Mouse (Mus musculus) heart, postnatal 14 days (tissue): ENCODE data around the gene Fnbp1l. TPM values are rescaled to one million over a fixed set of nuclear protein-coding genes. Genes with fewer than 3 reads are reported as not detected.

ENCODE experiments used
- DNase-seq, 2 experiments: peaks; one replicate each; pipeline ENCODE4 v3.0.0; 2021 to 2022
- intact Hi-C: fragments of 180-260 bp; cut with DNase I; formaldehyde crosslinking; loops from one replicate; pipeline ENCODE4 v1.15.1; 2025
- total RNA-seq, 2 experiments: library from RNA; stranded (reverse); gene quantifications; 2 replicates each; pipeline ENCODE4 v1.2.3; 2021

Gene Fnbp1l
- total RNA-seq, 2 experiments from 2014 or later = 28.6 to 32.8 TPM

GRCm38 (mm10) chr3:122612537-122612936 lies 7.0 kb downstream of the Fnbp1l start:
- DNase-seq = no peak
- intact Hi-C loops = no loop called here

GRCm38 (mm10) chr3:122611761-122612160 lies 7.8 kb downstream of the Fnbp1l start:
- no peak for DNase-seq
- intact Hi-C loops = no loop called here

GRCm38 (mm10) chr3:122606105-122606801 lies 13.3 kb downstream of the Fnbp1l start:
- no peak for DNase-seq
- intact Hi-C loops = no loop called here

DNA sequence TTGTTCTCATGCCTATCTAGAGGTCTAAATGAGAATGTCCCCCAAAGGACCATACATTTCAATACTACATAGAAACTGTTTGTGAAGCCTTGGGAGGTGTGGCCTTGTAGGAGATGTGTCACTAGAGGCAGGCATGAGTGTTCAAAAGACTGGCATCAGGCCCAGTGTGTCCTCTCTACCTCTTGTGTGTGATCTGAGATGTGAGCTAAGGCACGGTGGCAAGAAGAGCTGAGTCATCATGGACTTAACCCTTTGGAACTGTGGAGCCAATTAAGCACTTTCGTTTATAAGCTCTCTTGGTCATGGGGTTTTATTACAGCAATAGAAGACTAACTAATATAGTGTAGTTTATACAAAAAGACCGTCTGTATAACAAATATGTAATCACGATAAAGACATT lies 16.3 kb downstream of the Fnbp1l start:
- intact Hi-C loops = no loop called here
- DNase-seq = no peak

DNA sequence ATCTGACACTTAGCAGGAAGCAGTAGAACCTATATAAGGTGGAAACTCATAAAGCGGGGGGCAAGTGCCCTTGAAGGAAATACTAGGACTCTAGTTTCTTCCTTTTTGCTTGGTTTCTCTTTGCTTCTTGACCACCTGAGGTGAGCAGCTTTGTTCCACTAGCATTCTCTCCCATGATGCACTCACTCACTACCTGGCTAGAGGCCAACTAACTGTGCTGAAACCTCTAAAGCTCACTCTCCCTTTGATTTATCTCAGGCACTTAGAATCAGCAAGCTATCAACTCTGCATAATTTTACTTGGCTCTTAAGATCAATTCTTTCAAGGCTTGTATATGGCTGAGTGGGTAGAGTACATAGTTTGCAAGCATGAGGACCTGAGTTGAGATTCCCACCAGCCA lies 17.1 kb downstream of the Fnbp1l start:
- intact Hi-C loops = no loop called here
- DNase-seq = no peak

- DNase-seq = no peak
- intact Hi-C loops = no loop called here
Measured at GRCm38 (mm10) chr3:122599291-122599690, 20.2 kb downstream of the Fnbp1l start.

GRCm38 (mm10) chr3:122590804-122591203 lies 28.7 kb downstream of the Fnbp1l start:
- intact Hi-C loops = no loop called here
- DNase-seq = no peak

- intact Hi-C loops = no loop called here
- DNase-seq = no peak
Measured at GRCm38 (mm10) chr3:122590346-122590745, 29.2 kb downstream of the Fnbp1l start.

DNA sequence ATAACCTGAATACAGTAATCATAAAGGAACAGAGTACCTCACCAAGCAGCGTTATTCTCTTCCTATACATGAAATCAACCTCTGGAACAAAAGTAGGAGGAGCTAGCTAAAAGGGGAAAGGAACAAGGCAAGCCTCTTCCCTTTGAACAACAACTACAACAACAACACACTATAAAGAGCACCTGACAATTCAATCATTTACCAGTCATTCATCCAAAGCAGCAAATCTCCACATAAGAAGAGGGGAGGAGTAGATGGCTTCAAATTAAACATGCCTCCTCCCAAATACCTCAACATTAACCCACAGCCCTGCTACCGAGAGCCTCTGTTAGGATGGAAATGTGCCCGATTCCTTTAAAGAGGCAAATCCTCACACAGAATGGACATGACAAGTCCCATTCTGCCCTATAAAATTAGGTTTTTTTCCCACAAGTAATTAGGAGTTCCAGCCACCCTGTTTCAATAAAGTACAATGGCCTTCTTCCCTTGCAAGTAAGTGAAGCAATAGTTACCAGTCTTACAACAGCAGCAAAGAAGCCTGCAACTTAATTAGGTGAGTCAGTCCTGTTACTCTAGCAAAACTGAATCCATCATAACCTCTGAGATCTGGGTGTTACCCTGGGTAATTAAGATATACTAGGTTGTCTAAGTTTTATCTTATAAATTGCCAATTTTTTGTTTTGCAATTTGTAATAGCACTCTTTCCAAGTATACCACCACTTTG lies 32.4 kb downstream of the Fnbp1l start:
- DNase-seq = no peak
- intact Hi-C loops = no loop called here

GRCm38 (mm10) chr3:122577360-122577759 lies 42.2 kb downstream of the Fnbp1l start:
- no peak for DNase-seq
- intact Hi-C loops = no loop called here

DNA sequence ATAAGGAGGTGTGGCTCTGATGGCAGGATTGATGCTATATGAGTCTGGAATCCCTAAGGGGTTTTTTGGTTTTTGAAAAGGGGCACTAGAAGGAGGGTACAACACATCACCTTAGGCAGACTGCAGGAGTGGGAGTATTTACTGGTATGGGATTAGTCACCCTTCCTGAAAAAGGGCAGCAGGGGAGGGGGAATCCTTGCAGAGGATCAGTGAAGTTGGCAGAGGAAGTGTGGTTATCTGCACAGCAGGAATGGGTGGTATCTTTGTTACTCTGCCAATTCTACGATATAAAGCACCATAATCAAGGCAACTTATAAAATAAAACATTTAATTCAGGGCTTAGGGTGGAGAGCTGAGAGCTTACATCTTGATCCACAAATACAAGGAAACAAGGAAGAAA lies 44.6 kb downstream of the Fnbp1l start:
- intact Hi-C loops = loop anchor here (5.0 kb wide), 1 partner anchor 62 kb away; no protein-coding TSS in a partner anchor
- no peak for DNase-seq

GRCm38 (mm10) chr3:122573426-122574286 lies 45.9 kb downstream of the Fnbp1l start:
- intact Hi-C loops = loop anchor here (5.0 kb wide), 1 partner anchor 64 kb away; no protein-coding TSS in a partner anchor
- DNase-seq = no peak

DNA sequence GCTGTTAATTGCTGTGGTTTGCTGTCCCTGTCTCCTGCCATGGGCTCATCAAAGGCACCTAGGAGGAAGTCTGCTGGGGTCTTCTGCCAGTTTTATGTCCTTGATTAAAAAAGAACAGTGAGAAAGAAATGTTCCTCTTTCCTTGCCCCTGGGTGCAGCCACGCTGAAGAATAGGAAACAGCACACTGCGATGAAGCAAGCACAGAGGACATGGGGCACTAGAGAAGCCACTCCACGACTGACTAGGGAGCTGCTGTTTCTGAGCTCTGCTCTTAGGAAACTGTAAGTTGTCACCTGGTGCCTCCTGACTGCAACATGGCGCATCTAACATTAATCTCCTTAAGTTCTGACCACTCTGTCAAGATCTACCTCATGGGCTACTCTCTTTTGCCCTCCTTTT lies 53.0 kb downstream of the Fnbp1l start:
- no peak for DNase-seq
- intact Hi-C loops = no loop called here

DNA sequence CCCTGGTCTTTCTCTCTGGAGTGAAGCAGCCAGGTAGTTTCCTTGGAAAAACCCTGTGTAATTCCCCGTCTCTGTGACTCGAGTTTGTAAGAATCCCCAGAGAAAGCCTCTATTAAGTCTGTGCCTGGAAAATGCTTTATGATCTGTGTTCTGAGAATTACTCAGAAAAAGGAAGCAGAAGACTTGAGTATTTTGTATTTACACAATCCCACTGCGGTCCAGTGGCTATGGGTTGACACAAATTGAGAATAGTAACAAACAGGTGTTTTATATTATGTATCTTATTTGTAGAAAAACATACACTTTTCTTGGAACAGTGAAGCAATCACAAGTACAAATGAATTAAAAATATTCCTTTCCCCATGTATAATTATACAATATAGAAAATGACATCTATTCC lies 53.4 kb downstream of the Fnbp1l start:
- no peak for DNase-seq
- intact Hi-C loops = no loop called here

GRCm38 (mm10) chr3:122565285-122565684 lies 54.2 kb downstream of the Fnbp1l start:
- DNase-seq = peak in 1 of 2 experiments; percentile 23
- intact Hi-C loops = no loop called here

DNA sequence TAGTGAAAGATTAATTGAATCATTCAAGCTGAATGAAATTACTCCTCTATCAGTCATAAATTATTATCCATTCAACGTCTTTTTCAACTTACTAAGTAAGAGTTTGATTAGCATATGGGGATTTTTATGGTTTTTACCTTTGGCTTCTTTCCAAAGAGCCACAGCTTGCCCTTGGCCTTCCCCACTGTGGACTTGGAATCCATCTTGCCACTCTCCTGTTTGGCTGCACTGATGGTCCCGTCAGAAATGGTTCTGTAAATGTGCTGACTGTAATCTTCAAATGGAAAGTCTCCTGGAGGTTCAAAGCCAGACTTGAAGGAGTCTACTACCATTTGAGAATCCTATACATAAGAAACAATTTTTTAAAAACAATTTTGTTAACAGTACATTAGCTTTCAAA lies 61.7 kb downstream of the Fnbp1l start:
- intact Hi-C loops = loop anchor here (2.0 kb wide), 1 partner anchor 61 kb away; the partner anchor contains the start of gene Fnbp1l
- DNase-seq = no peak

DNA sequence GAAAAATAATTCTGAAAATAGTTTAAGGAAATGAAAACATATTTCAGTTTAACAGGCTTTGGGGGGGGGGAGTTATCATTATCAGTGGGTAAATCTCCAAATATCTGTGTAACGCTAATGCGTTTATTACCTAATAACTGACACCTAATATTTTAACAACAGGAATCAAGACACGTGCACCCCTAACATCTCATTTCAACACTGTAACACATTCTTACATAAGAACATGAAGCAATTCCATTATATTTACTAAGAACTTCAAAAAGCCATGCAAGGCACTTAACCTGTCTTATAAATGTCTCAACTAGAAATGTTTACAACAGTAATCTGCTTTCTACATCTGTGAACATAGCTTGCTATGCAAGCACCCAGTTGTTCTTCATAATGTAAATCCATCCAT lies 68.3 kb downstream of the Fnbp1l start:
- intact Hi-C loops = no loop called here
- DNase-seq = no peak

DNA sequence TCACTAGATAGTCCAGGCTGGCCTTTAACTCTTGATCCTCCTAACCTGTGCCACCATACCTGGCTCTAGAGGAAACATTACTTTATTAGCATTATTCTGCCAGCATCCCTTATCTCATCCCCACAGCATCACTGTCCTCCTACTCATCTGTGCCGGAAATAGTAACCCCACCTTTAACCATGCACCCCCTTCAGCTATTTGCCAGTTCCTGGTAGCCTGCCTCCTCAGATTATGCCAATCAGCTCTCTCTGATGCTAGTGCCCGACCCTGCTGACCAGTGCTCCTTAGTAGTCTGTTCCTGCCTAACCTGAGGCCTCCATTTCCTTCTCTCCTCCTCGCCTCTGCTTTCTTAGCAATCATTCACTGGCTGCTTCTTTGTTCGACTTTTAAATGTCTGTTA lies 72.0 kb downstream of the Fnbp1l start:
- intact Hi-C loops = no loop called here
- no peak for DNase-seq

GRCm38 (mm10) chr3:122545346-122545745 lies 74.2 kb downstream of the Fnbp1l start:
- intact Hi-C loops = no loop called here

GRCm38 (mm10) chr3:122540918-122541317 lies 78.6 kb downstream of the Fnbp1l start:
- DNase-seq = no peak
- intact Hi-C loops = no loop called here

More at GRCm38 (mm10) chr3:122545346-122545745, 74.2 kb downstream of the Fnbp1l start:
- no peak for DNase-seq
